Mouse (Mus musculus) midbrain, postnatal 0 days (tissue): Measurements from ENCODE around the gene Arfgef3. TPM values are rescaled to one million over a fixed set of nuclear protein-coding genes. Genes with fewer than 3 reads are reported as not detected.
"Not testable (repeated sequence)": the region's sequence is repeated elsewhere in the genome, so short reads cannot be mapped to it uniquely, and the experiment has no call there.

Experiments used
- ATAC-seq: fragments of 200-750 bp; cut with Nextera tagmentation; 2 replicates; pipeline ENCODE4 v1.8.0; 2017; ENCODE audit warnings: moderate number of reproducible peaks, mild to moderate bottlenecking, moderate TSS enrichment, moderate library complexity; ENCODE audit not compliant: low FRiP score
- DNase-seq: peaks from one replicate; pipeline ENCODE4 v3.0.0-alpha.2; 2015; ENCODE audit warnings: low spot score
- H3K27ac ChIP-seq: fragments of 300-500 bp; sonication (generic); 2 replicates; pipeline ENCODE4 v1.5.1; 2014; ENCODE audit warnings: low read depth, mild to moderate bottlenecking, low read length, mixed read lengths
- H3K27me3 ChIP-seq: fragments of 300-500 bp; sonication (generic); 2 replicates; pipeline ENCODE4 v1.6.1; 2014; ENCODE audit warnings: low read length, control low read depth, mixed read lengths; ENCODE audit not compliant: insufficient read depth
- H3K36me3 ChIP-seq: fragments of 300-500 bp; sonication (generic); 2 replicates; pipeline ENCODE4 v1.6.1; 2014; ENCODE audit warnings: low read length, control low read depth, mixed read lengths; ENCODE audit not compliant: insufficient read depth
- H3K4me1 ChIP-seq: fragments of 300-500 bp; sonication (generic); 2 replicates; pipeline ENCODE4 v1.6.1; 2014; ENCODE audit warnings: mild to moderate bottlenecking, control low read depth, antibody characterized with exemption, low read length, mixed read lengths; ENCODE audit not compliant: insufficient read depth
- H3K4me2 ChIP-seq: fragments of 300-500 bp; sonication (generic); 2 replicates; pipeline ENCODE4 v1.6.1; 2014; ENCODE audit warnings: low read depth, mild to moderate bottlenecking, low read length, mixed read lengths; ENCODE audit not compliant: poor library complexity, severe bottlenecking
- H3K4me3 ChIP-seq: fragments of 300-500 bp; sonication (generic); 2 replicates; pipeline ENCODE4 v1.5.1; 2014; ENCODE audit warnings: low read depth, mild to moderate bottlenecking, low read length, moderate library complexity
- H3K9ac ChIP-seq: fragments of 300-500 bp; sonication (generic); replicated peaks from 2 replicates; pipeline ENCODE4 v1.6.1; 2014; ENCODE audit warnings: mild to moderate bottlenecking, low read length, moderate library complexity, mixed read lengths; ENCODE audit not compliant: poor library complexity, severe bottlenecking
- H3K9me3 ChIP-seq: fragments of 300-500 bp; sonication (generic); 2 replicates; pipeline ENCODE4 v1.6.1; 2016; ENCODE audit warnings: low read length, control low read depth
- CTCF ChIP-seq: IDR thresholded peaks from 2 replicates; pipeline ENCODE4 v1.5.1; 2016; ENCODE audit warnings: antibody characterized with exemption, mild to moderate bottlenecking
- WGBS: fragments of 180-500 bp; shearing (Covaris S2); extraction: QIAGEN DNeasy Blood & Tissue Kit; methylation state at CpG from one replicate; pipeline ENCODE4 v1.1.7; 2014; 5-methylcytosine and 5-hydroxymethylcytosine counted together
- polyA plus RNA-seq: library from polyadenylated mRNA; unstranded; fragments of >200 nt; fragmentation: Nextera tagmentation; extraction: Ambion mirVana; gene quantifications from 2 replicates; pipeline ENCODE4 v1.2.1, GENCODE M21; 2015
- total RNA-seq: library from RNA; depleted of rRNA; stranded (reverse); fragments of >200 nt; gene quantifications from 2 replicates; pipeline ENCODE4 v1.2.3, GENCODE M21; 2014

Arfgef3 gene
- total and polyA plus RNA-seq, 2 experiments from 2014 or later: 6.2 to 37.4 TPM

DNA sequence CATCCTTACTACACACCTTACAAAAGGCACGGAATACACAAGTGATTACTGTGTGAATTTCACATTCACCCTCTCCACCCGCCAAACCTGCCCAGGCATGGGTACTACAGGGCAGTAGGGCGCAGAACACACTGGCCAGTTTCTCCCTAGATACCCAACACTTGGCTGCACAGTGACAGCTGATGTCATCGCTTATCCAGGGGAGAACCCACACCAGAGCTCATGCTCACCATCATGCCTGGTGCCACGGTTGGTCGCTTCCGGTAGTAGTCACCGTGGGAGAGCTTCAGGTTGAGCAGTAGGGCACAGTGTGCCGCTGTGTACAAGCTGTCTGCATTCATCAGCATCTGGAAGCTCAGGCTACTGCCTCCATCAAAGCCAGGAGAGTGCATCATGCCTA is 108.3 kb downstream of the Arfgef3 start:
- no peak overlapping the region for H3K4me2 ChIP-seq
- H3K4me1 ChIP-seq: no peaks in the 10 kb centered on the region
- H3K36me3 ChIP-seq: peaks cover 10% of the 10 kb centered on the region; the same call in 1 of the 2 replicates
- H3K4me3 ChIP-seq: no peak overlapping the region
- H3K27me3 ChIP-seq: no peaks in the 10 kb centered on the region
- H3K27ac ChIP-seq: no peak overlapping the region
- no peaks in the 10 kb centered on the region for H3K9me3 ChIP-seq
- DNase-seq (no peak), ATAC-seq (no peak)
- no peak overlapping the region for H3K9ac ChIP-seq
- TF ChIP-seq CTCF: no peak
- WGBS: 92% methylated on average over 9 of the region's 9 CpGs

DNA sequence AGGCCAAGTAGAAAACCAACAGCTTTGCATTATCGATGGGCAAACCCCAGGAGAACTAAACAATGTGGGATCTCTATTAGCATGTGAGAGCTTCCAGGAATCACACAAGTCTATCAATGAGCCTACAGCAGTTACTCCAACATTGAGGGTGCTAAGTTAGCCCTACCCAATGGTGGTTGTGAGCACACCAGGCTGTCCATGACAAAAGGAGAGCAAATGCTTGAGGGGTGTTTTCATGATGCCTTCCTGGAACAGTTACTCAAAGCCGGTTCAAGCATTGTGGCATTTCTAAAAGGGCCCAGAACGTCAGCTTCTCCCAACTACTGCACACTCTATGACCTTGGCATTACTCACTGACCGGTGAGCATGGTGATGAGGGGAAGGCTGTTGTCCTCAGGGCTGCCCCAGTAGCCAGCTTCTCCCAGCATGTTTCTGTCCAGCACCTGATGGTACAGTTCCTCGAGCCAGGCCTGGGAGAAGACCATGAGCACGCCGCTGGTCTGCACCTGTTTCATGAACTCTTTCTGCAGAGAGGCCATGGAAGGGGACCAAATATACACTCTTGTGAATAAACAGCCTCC is 109.3 kb downstream of the Arfgef3 start:
- 81% methylated on average over 7 of the region's 7 CpGs for WGBS
- Histone ChIP-seq H3K4me3 (no peak overlapping the region), H3K4me2 (no peak overlapping the region), H3K36me3 (peaks cover 13% of the 10 kb centered on the region), H3K4me1 (no peaks in the 10 kb centered on the region), H3K9me3 (no peaks in the 10 kb centered on the region), H3K27ac (no peak overlapping the region), H3K27me3 (no peaks in the 10 kb centered on the region), H3K9ac (no peak overlapping the region)
- DNase-seq (no peak), ATAC-seq (0 out of 2 replicates have a peak, but pooled peaks have one; percentile 34)
- TF ChIP-seq CTCF: no peak

DNA sequence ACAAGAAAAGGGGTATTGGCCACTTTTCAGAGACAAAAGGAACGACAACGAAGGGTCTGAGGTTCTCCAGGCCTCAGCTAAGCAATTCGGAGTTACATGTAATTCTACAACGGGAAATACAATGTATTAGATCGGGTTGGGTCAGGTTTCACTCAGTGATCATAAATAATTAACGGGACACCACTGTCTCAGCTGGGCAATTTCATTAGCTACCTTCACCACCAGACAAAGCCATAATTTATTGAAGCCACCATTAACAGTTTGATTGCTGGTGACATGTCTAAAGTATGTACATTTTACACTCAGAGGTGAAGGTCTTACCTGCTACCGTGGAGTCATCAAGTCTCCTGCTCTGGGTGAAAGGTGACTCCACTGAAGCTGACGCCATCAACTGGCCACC is 113.3 kb downstream of the Arfgef3 start:
- H3K9me3 ChIP-seq: no peaks in the 10 kb centered on the region
- H3K27ac ChIP-seq: no peak overlapping the region
- no peak for ATAC-seq
- TF ChIP-seq CTCF: no peak
- H3K4me1 ChIP-seq: no peaks in the 10 kb centered on the region
- DNase-seq: no peak
- no peak overlapping the region for H3K4me2 ChIP-seq
- no peak overlapping the region for H3K4me3 ChIP-seq
- peaks cover 23% of the 10 kb centered on the region for H3K36me3 ChIP-seq
- no peak overlapping the region for H3K9ac ChIP-seq
- no peaks in the 10 kb centered on the region for H3K27me3 ChIP-seq
- WGBS: 88% methylated on average over 8 of the region's 8 CpGs

DNA sequence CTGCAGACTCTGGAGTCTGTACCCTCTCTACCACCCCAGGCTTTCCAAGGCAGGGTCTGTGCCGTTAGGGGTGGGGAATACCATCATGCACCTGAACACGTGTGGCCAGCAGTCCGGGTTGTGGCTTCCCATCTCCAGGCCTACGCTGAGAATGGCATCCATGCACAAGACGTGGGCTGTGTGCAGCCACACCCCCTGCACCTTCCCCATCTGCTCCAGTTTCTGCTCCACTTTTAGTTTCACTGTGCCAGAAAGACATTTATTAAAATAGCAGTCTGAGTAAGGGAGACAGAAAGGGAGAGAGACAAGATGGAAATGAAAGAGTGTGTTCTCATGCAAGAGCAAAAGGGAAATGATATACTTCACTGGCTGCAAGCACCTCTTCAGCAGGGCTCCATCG is 116.2 kb downstream of the Arfgef3 start:
- H3K9me3 ChIP-seq: no peaks in the 10 kb centered on the region
- H3K4me2 ChIP-seq: no peak overlapping the region
- no peak for ATAC-seq
- H3K9ac ChIP-seq: no peak overlapping the region
- no peak for DNase-seq
- no peak overlapping the region for H3K27ac ChIP-seq
- no peaks in the 10 kb centered on the region for H3K4me1 ChIP-seq
- no peaks in the 10 kb centered on the region for H3K27me3 ChIP-seq
- H3K4me3 ChIP-seq: no peak overlapping the region
- no peak for TF ChIP-seq CTCF
- 89% methylated on average over 6 of the region's 6 CpGs for WGBS
- H3K36me3 ChIP-seq: peaks cover 26% of the 10 kb centered on the region

DNA sequence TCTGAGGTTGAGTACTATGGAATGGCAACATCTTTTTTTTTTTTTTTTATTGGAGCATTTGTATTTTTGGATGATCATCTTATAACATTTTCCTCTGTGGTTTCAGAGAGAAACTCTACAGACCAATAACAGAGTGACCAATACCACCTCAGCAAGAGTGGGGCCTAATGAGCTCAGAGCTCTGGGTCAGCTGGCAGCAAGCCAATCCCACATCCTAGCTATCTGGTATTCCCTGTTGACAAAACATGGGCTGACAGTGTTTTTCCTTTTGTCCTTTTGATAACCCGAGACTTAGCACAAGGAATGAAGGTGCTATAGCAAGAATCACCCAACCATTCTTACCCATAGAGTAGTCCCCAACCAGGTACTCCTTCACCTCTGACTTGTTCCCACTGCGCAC is 131.0 kb downstream of the Arfgef3 start:
- Histone ChIP-seq H3K4me1 (no peaks in the 10 kb centered on the region), H3K9ac (no peak overlapping the region), H3K27me3 (no peaks in the 10 kb centered on the region), H3K9me3 (no peaks in the 10 kb centered on the region), H3K27ac (no peak overlapping the region), H3K36me3 (peaks cover 25% of the 10 kb centered on the region), H3K4me3 (no peak overlapping the region), H3K4me2 (no peak overlapping the region)
- ATAC-seq (no peak), DNase-seq (no peak)
- WGBS: 90% methylated on average over 2 of the region's 2 CpGs
- TF ChIP-seq CTCF: no peak

DNA sequence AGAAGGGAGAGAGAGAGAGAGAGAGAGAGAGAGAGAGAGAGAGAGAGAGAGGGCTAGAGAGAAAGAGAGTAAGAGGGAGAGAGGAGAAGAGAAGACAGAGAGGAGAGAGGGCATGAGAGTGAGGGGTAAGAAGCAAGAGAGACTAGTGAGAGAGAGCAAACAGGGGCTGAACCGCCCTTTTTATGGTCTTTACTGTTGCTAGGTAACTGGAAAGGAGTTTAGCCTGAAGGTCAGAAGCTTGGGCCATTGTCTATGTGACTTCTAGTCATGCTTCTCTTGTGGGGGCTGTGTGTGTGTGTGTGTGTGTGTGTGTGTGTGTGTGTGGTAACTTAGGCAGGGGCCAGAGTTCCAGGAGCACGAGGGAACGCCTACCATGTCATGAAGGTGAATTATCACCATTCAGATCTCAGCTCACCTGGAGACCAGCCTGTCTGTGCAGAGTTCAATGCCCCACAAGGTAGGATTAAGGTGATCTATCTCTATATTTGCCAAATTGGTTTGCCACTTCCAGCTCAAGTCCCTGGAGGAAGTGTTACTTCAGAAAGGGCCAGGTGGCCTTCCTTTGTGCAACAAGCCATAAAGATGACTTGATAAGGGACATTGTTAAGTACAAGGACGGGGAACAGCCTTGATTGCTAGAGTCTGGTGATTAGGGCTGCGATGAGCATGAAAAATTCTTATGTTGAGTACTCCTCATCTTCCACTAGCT is 138.8 kb downstream of the Arfgef3 start:
- not testable (repeated sequence) for H3K9me3 ChIP-seq, H3K4me2 ChIP-seq, H3K4me3 ChIP-seq, H3K27ac ChIP-seq, ATAC-seq, H3K4me1 ChIP-seq, H3K27me3 ChIP-seq, DNase-seq, H3K36me3 ChIP-seq, H3K9ac ChIP-seq
- WGBS: 60% methylated on average over 5 of the region's 5 CpGs
